Mouse (Mus musculus): ENCODE data around the gene Syce2. TPM values are rescaled to one million over a fixed set of nuclear protein-coding genes. Genes with fewer than 3 reads are reported as not detected.
"Not testable (repeated sequence)": the region's sequence is repeated elsewhere in the genome, so short reads cannot be mapped to it uniquely, and the experiment has no call there.

Syce2 gene
- 36.5 and 36.9 TPM in 2 replicates for polyA plus RNA-seq (2016; fragmentation: Nextera tagmentation; extraction: Ambion mirVana)

GRCm38 (mm10) chr8:84871376-84872308 is at the start of gene Syce2:
Syce2 (plus strand) TSS chr8:84872111.
- no peak within 1 kb of the TSS for H3K27ac ChIP-seq (ENCODE audit: poor library complexity, severe bottlenecking)
- H3K4me3 ChIP-seq, result peak within 1 kb of the TSS; percentile 52
- WGBS, result 12% methylated on average over 45 of the region's 46 CpGs
- peaks cover 35% of the 10 kb centered on the region for H3K36me3 ChIP-seq
- H3K27me3 ChIP-seq (replicated peaks), result peaks cover 4% of the 10 kb centered on the region; the same call in 1 of the 2 replicates
- peaks cover 15% of the 10 kb centered on the region for H3K4me1 ChIP-seq (replicated peaks)
- peak within 1 kb of the TSS; percentile 95 for H3K4me2 ChIP-seq
- peak; percentile 80 for ATAC-seq (ENCODE audit: insufficient number of reproducible peaks, low FRiP score)
- no peaks in the 10 kb centered on the region for H3K9me3 ChIP-seq (replicated peaks)
- H3K9ac ChIP-seq, result peak within 1 kb of the TSS; percentile 70

- Histone ChIP-seq H3K4me1 (replicated peaks) (peaks cover 25% of the 10 kb centered on the region), H3K27ac (ENCODE audit: poor library complexity, severe bottlenecking) (no peak within 1 kb of the TSS), H3K36me3 (no peaks in the 10 kb centered on the region), H3K4me3 (peak within 1 kb of the TSS; percentile 16; the same call in 1 of the 2 replicates), H3K9me3 (replicated peaks) (no peaks in the 10 kb centered on the region), H3K9ac (0 out of 2 replicates have a peak within 1 kb of the TSS, but pooled peaks have one; percentile 27), H3K27me3 (replicated peaks) (no peaks in the 10 kb centered on the region), H3K4me2 (peak within 1 kb of the TSS; percentile 60)
- WGBS, result 19% methylated on average over 3 of the region's 3 CpGs
- no peak for ATAC-seq (ENCODE audit: insufficient number of reproducible peaks, low FRiP score)
These were observed 49.2 kb upstream of the Syce2 start, which contains the start of gene Dand5 for GRCm38 (mm10) chr8:84822723-84823122. Dand5 (minus strand) TSS chr8:84822823.

GRCm38 (mm10) chr8:84823653-84824052 is 48.3 kb upstream of the Syce2 start:
- H3K27ac ChIP-seq (ENCODE audit: poor library complexity, severe bottlenecking), result no peak overlapping the region
- H3K9ac ChIP-seq, result 0 out of 2 replicates have a peak overlapping the region, but pooled peaks have one; percentile 27
- WGBS, result 1% methylated on average over 18 of the region's 18 CpGs

GRCm38 (mm10) chr8:84825636-84826035 is 46.3 kb upstream of the Syce2 start:
- H3K4me1 ChIP-seq (replicated peaks), result peaks cover 25% of the 10 kb centered on the region
- H3K9me3 ChIP-seq (replicated peaks), result no peaks in the 10 kb centered on the region
- H3K36me3 ChIP-seq, result peaks cover 3% of the 10 kb centered on the region; the same call in 1 of the 2 replicates
- no peak for ATAC-seq (ENCODE audit: insufficient number of reproducible peaks, low FRiP score)
- WGBS, result 50% methylated on average over 4 of the region's 4 CpGs
- H3K4me3 ChIP-seq, result no peak overlapping the region
- H3K27me3 ChIP-seq (replicated peaks), result no peaks in the 10 kb centered on the region
- H3K27ac ChIP-seq (ENCODE audit: poor library complexity, severe bottlenecking), result no peak overlapping the region
- no peak overlapping the region for H3K4me2 ChIP-seq
- H3K9ac ChIP-seq, result no peak overlapping the region

More at GRCm38 (mm10) chr8:84823653-84824052, 48.3 kb upstream of the Syce2 start:
- Histone ChIP-seq H3K27me3 (replicated peaks) (no peaks in the 10 kb centered on the region), H3K4me3 (peak overlapping the region; percentile 16; the same call in 1 of the 2 replicates), H3K4me1 (replicated peaks) (peaks cover 25% of the 10 kb centered on the region), H3K4me2 (peak overlapping the region; percentile 60), H3K36me3 (no peaks in the 10 kb centered on the region), H3K9me3 (replicated peaks) (no peaks in the 10 kb centered on the region)
- peak; percentile 78 for ATAC-seq (ENCODE audit: insufficient number of reproducible peaks, low FRiP score)

- not testable (repeated sequence) for H3K27me3 ChIP-seq (replicated peaks); H3K9ac ChIP-seq; H3K27ac ChIP-seq (ENCODE audit: poor library complexity, severe bottlenecking); H3K36me3 ChIP-seq; H3K4me3 ChIP-seq; ATAC-seq (ENCODE audit: insufficient number of reproducible peaks, low FRiP score); H3K9me3 ChIP-seq (replicated peaks); H3K4me2 ChIP-seq
- 68% methylated on average over 2 of the region's 2 CpGs for WGBS
- peaks cover 19% of the 10 kb centered on the region for H3K4me1 ChIP-seq (replicated peaks)
These were observed 45.4 kb upstream of the Syce2 start for GRCm38 (mm10) chr8:84826518-84826917.

- 55% methylated on average over 11 of the region's 11 CpGs for WGBS
- Histone ChIP-seq H3K9ac (peak within 1 kb of the TSS; percentile 95), H3K4me2 (peak within 1 kb of the TSS; percentile 63), H3K9me3 (replicated peaks) (no peaks in the 10 kb centered on the region), H3K27me3 (replicated peaks) (no peaks in the 10 kb centered on the region), H3K27ac (ENCODE audit: poor library complexity, severe bottlenecking) (peak within 1 kb of the TSS; percentile 88), H3K4me1 (replicated peaks) (peaks cover 22% of the 10 kb centered on the region), H3K36me3 (peaks cover 31% of the 10 kb centered on the region), H3K4me3 (peak within 1 kb of the TSS; percentile 74)
- 0 out of 2 replicates have a peak, but pooled peaks have one; percentile 10 for ATAC-seq (ENCODE audit: insufficient number of reproducible peaks, low FRiP score)
These were observed 40.4 kb upstream of the Syce2 start, which contains the start of gene Gadd45gip1 for GRCm38 (mm10) chr8:84831490-84831889. Gadd45gip1 (plus strand) TSS chr8:84831522.

- peak overlapping the region; percentile 63 for H3K4me2 ChIP-seq
- peak; percentile 84 for ATAC-seq (ENCODE audit: insufficient number of reproducible peaks, low FRiP score)
- H3K9ac ChIP-seq, result peak overlapping the region; percentile 95
- no peaks in the 10 kb centered on the region for H3K27me3 ChIP-seq (replicated peaks)
- WGBS, result under 1% methylated on average over 59 of the region's 59 CpGs
- peak overlapping the region; percentile 88 for H3K27ac ChIP-seq (ENCODE audit: poor library complexity, severe bottlenecking)
- peaks cover 38% of the 10 kb centered on the region for H3K36me3 ChIP-seq
- peaks cover 25% of the 10 kb centered on the region for H3K4me1 ChIP-seq (replicated peaks)
- no peaks in the 10 kb centered on the region for H3K9me3 ChIP-seq (replicated peaks)
- H3K4me3 ChIP-seq, result peak overlapping the region; percentile 74
These were observed 39.7 kb upstream of the Syce2 start for GRCm38 (mm10) chr8:84832034-84832717.

- Histone ChIP-seq H3K9me3 (replicated peaks) (no peaks in the 10 kb centered on the region), H3K27me3 (replicated peaks) (no peaks in the 10 kb centered on the region), H3K4me2 (peak overlapping the region; percentile 63), H3K4me1 (replicated peaks) (peaks cover 28% of the 10 kb centered on the region), H3K9ac (peak overlapping the region; percentile 95), H3K4me3 (peak overlapping the region; percentile 74), H3K27ac (ENCODE audit: poor library complexity, severe bottlenecking) (peak overlapping the region; percentile 88; the same call in 1 of the 2 replicates), H3K36me3 (peaks cover 47% of the 10 kb centered on the region)
- WGBS, result 54% methylated on average over 10 of the region's 10 CpGs
- ATAC-seq (ENCODE audit: insufficient number of reproducible peaks, low FRiP score), result no peak
These were observed 38.9 kb upstream of the Syce2 start for GRCm38 (mm10) chr8:84832759-84833742.

- Histone ChIP-seq H3K27ac (ENCODE audit: poor library complexity, severe bottlenecking) (no peak overlapping the region), H3K36me3 (peaks cover 58% of the 10 kb centered on the region)
- 86% methylated on average over 19 of the region's 19 CpGs for WGBS
These were observed 37.7 kb upstream of the Syce2 start for GRCm38 (mm10) chr8:84834002-84834865.

More at GRCm38 (mm10) chr8:84834002-84834865, 37.7 kb upstream of the Syce2 start:
- Histone ChIP-seq H3K27me3 (replicated peaks) (no peaks in the 10 kb centered on the region), H3K9me3 (replicated peaks) (no peaks in the 10 kb centered on the region), H3K4me2 (no peak overlapping the region), H3K4me3 (no peak overlapping the region), H3K9ac (no peak overlapping the region), H3K4me1 (replicated peaks) (peaks cover 33% of the 10 kb centered on the region)
- no peak for ATAC-seq (ENCODE audit: insufficient number of reproducible peaks, low FRiP score)

Data from heart, embryonic 12.5 days (tissue).